Mouse (Mus musculus) midbrain, embryonic 11.5 days (tissue): ENCODE results near the gene Ptprn2. TPM values are rescaled to one million over a fixed set of nuclear protein-coding genes. Genes with fewer than 3 reads are reported as not detected.

ENCODE experiments used
- ATAC-seq: fragments of 200-750 bp; cut with Nextera tagmentation; 2 replicates; pipeline ENCODE4 v1.8.0; 2017; ENCODE audit warnings: moderate TSS enrichment, moderate library complexity; ENCODE audit not compliant: low FRiP score
- DNase-seq: peaks from one replicate; pipeline ENCODE4 v3.0.0; 2015; ENCODE audit warnings: low spot score; ENCODE audit errors: missing footprints
- H3K27ac ChIP-seq: fragments of 300-500 bp; sonication (generic); 2 replicates; pipeline ENCODE4 v1.5.1; 2014; ENCODE audit warnings: low read depth, low read length
- H3K27me3 ChIP-seq: fragments of 300-500 bp; sonication (generic); 2 replicates; pipeline ENCODE4 v1.6.1; 2014; ENCODE audit warnings: mild to moderate bottlenecking, low read length, moderate library complexity, mixed read lengths; ENCODE audit not compliant: control insufficient read depth, insufficient read depth
- H3K36me3 ChIP-seq: fragments of 300-500 bp; sonication (generic); 2 replicates; pipeline ENCODE4 v1.6.1; 2014; ENCODE audit warnings: mild to moderate bottlenecking, low read length, moderate library complexity, mixed read lengths; ENCODE audit not compliant: control insufficient read depth, insufficient read depth
- H3K4me1 ChIP-seq: fragments of 300-500 bp; sonication (generic); 2 replicates; pipeline ENCODE4 v1.6.1; 2014; ENCODE audit warnings: low read length; ENCODE audit not compliant: control insufficient read depth, insufficient read depth
- H3K4me2 ChIP-seq: fragments of 300-500 bp; sonication (generic); 2 replicates; pipeline ENCODE4 v1.6.1; 2014; ENCODE audit warnings: mild to moderate bottlenecking, moderate library complexity
- H3K4me3 ChIP-seq: fragments of 300-500 bp; sonication (generic); 2 replicates; pipeline ENCODE4 v1.5.1; 2014; ENCODE audit warnings: low read depth, low read length
- H3K9ac ChIP-seq: fragments of 300-500 bp; sonication (generic); 2 replicates; pipeline ENCODE4 v1.6.1; 2014; ENCODE audit warnings: low read length
- H3K9me3 ChIP-seq: fragments of 300-500 bp; sonication (generic); 2 replicates; pipeline ENCODE4 v1.6.1; 2016; ENCODE audit warnings: low read length; ENCODE audit not compliant: control insufficient read depth
- WGBS: fragments of 180-500 bp; shearing (Covaris S2); extraction: QIAGEN DNeasy Blood & Tissue Kit; methylation state at CpG from one replicate; pipeline ENCODE4 v1.1.7; 2014; 5-methylcytosine and 5-hydroxymethylcytosine counted together
- polyA plus RNA-seq: library from polyadenylated mRNA; unstranded; fragments of >200 nt; fragmentation: Nextera tagmentation; extraction: Ambion mirVana; gene quantifications from 2 replicates; pipeline ENCODE4 v1.2.1, GENCODE M21; 2014

Ptprn2 gene
- polyA plus RNA-seq, 1 experiment from 2014 or later = 7.3 TPM

GRCm38 (mm10) chr12:117236020-117236734 lies 750.7 kb downstream of the Ptprn2 start:
- Histone ChIP-seq H3K9me3 (no peaks in the 10 kb centered on the region), H3K27ac (no peak overlapping the region), H3K36me3 (peaks cover 46% of the 10 kb centered on the region), H3K9ac (no peak overlapping the region), H3K4me3 (no peak overlapping the region), H3K4me1 (peaks cover 12% of the 10 kb centered on the region), H3K27me3 (no peaks in the 10 kb centered on the region), H3K4me2 (no peak overlapping the region)
- ATAC-seq = no peak
- no peak for DNase-seq
- WGBS = 92% methylated on average over 4 of the region's 4 CpGs

DNA sequence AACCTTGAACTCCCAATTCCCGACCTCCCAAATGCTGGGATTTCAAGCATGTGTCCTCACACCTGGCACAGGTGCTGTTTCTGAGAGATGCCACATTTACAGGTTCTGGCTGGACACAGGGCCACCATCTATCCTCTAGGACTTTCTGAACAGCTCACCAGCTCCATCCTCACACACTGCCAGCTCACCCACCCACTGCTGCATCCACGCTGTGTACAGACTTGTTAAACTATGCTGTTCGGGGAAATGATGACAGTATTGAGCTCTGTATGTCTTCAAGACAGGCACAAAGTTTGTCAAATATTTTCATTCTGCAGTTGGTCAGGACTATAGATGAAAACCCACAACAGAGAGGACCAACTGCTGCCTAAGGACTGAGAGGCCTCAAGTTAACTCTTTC lies 751.5 kb downstream of the Ptprn2 start:
- H3K36me3 ChIP-seq = peaks cover 47% of the 10 kb centered on the region
- 90% methylated on average over 3 of the region's 3 CpGs for WGBS
- H3K9me3 ChIP-seq = no peaks in the 10 kb centered on the region
- ATAC-seq (no peak), DNase-seq (no peak)
- no peak overlapping the region for H3K4me3 ChIP-seq
- peaks cover 12% of the 10 kb centered on the region for H3K4me1 ChIP-seq
- no peaks in the 10 kb centered on the region for H3K27me3 ChIP-seq
- H3K9ac ChIP-seq = no peak overlapping the region
- H3K4me2 ChIP-seq = no peak overlapping the region
- no peak overlapping the region for H3K27ac ChIP-seq

- no peak for ATAC-seq
- H3K4me1 ChIP-seq = peaks cover 3% of the 10 kb centered on the region
- DNase-seq = no peak
- H3K36me3 ChIP-seq = peaks cover 39% of the 10 kb centered on the region
- no peak overlapping the region; the same call in 1 of the 2 replicates for H3K27ac ChIP-seq
- no peak overlapping the region for H3K4me2 ChIP-seq
- no peaks in the 10 kb centered on the region for H3K9me3 ChIP-seq
- H3K27me3 ChIP-seq = no peaks in the 10 kb centered on the region
- H3K4me3 ChIP-seq = no peak overlapping the region
- H3K9ac ChIP-seq = no peak overlapping the region
- 83% methylated on average over 9 of the region's 9 CpGs for WGBS
These were observed 754.6 kb downstream of the Ptprn2 start for GRCm38 (mm10) chr12:117239927-117240715.

DNA sequence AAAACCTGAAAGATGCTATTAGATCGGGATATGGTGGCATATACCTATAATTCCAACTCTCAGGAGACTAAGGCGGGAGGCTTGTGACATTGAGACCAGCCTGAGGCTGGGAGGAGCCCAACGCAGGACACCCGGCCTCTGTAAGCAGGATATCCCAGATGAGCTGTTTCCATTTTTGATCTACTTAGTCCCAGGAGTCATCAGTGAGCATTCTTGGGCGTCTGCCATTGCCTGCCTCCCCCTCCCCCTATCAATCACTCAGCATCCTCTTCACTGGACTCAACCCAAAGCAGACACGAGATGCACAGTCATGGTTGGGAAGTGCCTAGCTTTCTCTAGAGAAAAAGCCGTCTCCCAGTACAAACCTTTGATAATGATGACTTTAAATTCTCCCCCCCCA lies 756.7 kb downstream of the Ptprn2 start:
- Histone ChIP-seq H3K4me1 (no peaks in the 10 kb centered on the region), H3K27ac (no peak overlapping the region), H3K9me3 (no peaks in the 10 kb centered on the region), H3K4me2 (no peak overlapping the region), H3K27me3 (no peaks in the 10 kb centered on the region), H3K9ac (no peak overlapping the region), H3K36me3 (peaks cover 32% of the 10 kb centered on the region), H3K4me3 (no peak overlapping the region)
- WGBS = 64% methylated on average over 7 of the region's 7 CpGs
- DNase-seq (no peak), ATAC-seq (0 out of 2 replicates have a peak, but pooled peaks have one; percentile 15)

- ATAC-seq = no peak
These were observed 760.5 kb downstream of the Ptprn2 start for GRCm38 (mm10) chr12:117245885-117246478.

DNA sequence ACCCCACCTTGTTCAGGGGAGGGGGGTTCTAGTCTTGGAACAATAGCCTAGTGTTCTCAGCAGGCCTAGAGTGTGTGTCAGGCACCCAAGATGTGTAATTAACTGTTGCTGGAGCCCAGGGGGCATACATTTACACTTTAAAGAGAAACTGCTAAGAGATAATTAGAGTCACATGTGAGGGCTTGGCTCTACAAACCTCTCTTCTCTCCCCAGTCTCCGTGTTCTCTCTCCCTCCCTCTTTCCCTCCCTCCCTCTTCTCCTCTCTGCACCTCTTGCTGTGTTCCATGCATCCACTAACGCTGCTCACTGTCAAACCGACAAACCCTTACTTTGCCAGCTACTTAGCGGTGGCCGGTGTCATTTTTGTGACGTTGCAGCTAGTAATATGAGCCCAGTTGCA lies 764.9 kb downstream of the Ptprn2 start:
- peaks cover 30% of the 10 kb centered on the region for H3K36me3 ChIP-seq
- H3K27ac ChIP-seq = peak overlapping the region; percentile 28; the same call in 1 of the 2 replicates
- 13% methylated on average over 6 of the region's 6 CpGs for WGBS
- no peak overlapping the region for H3K4me3 ChIP-seq
- H3K4me1 ChIP-seq = peaks cover 55% of the 10 kb centered on the region
- H3K27me3 ChIP-seq = no peaks in the 10 kb centered on the region
- ATAC-seq = peak; percentile 10; the same call in 1 of the 2 replicates
- no peak overlapping the region for H3K9ac ChIP-seq
- no peak for DNase-seq
- no peaks in the 10 kb centered on the region for H3K9me3 ChIP-seq
- no peak overlapping the region for H3K4me2 ChIP-seq

More at GRCm38 (mm10) chr12:117245885-117246478, 760.5 kb downstream of the Ptprn2 start:
- no peaks in the 10 kb centered on the region for H3K9me3 ChIP-seq
- H3K4me1 ChIP-seq = peaks cover 13% of the 10 kb centered on the region
- WGBS = 90% methylated on average over 17 of the region's 17 CpGs
- H3K9ac ChIP-seq = no peak overlapping the region
- H3K27me3 ChIP-seq = no peaks in the 10 kb centered on the region
- peaks cover 27% of the 10 kb centered on the region for H3K36me3 ChIP-seq
- no peak overlapping the region for H3K4me3 ChIP-seq
- H3K27ac ChIP-seq = no peak overlapping the region
- H3K4me2 ChIP-seq = no peak overlapping the region
- no peak for DNase-seq

GRCm38 (mm10) chr12:117251663-117252425 lies 766.3 kb downstream of the Ptprn2 start:
- Histone ChIP-seq H3K27me3 (no peaks in the 10 kb centered on the region), H3K4me2 (no peak overlapping the region), H3K4me3 (no peak overlapping the region), H3K36me3 (peaks cover 30% of the 10 kb centered on the region), H3K9ac (peak overlapping the region; percentile 11; the same call in 1 of the 2 replicates), H3K9me3 (no peaks in the 10 kb centered on the region), H3K27ac (peak overlapping the region; percentile 80), H3K4me1 (peaks cover 66% of the 10 kb centered on the region)
- peak; percentile 47 for ATAC-seq
- WGBS = 20% methylated on average over 11 of the region's 11 CpGs
- DNase-seq = peak; percentile 91

GRCm38 (mm10) chr12:117252426-117252779 lies 766.9 kb downstream of the Ptprn2 start:
- Histone ChIP-seq H3K4me2 (no peak overlapping the region), H3K9me3 (no peaks in the 10 kb centered on the region), H3K4me3 (no peak overlapping the region), H3K27me3 (no peaks in the 10 kb centered on the region), H3K27ac (peak overlapping the region; percentile 80; the same call in 1 of the 2 replicates), H3K4me1 (peaks cover 71% of the 10 kb centered on the region), H3K9ac (no peak overlapping the region; the same call in 1 of the 2 replicates), H3K36me3 (peaks cover 25% of the 10 kb centered on the region)
- no peak for DNase-seq
- WGBS = 4% methylated on average over 3 of the region's 3 CpGs
- peak; percentile 17; the same call in 1 of the 2 replicates for ATAC-seq
